Mouse (Mus musculus) kidney, adult 18-20 months (tissue): ENCODE data around the gene Tmem8b.
A peak's percentile ranks its signal among the peaks of the same experiment; 100 is the strongest.

ENCODE experiments used
- DNase-seq: peaks from one replicate; pipeline ENCODE4 v3.0.0; 2021

Tmem8b gene

GRCm38 (mm10) chr4:43668782-43669427, at the start of gene Tmem8b, which contains the start of gene Fam221b:
Tmem8b (plus strand) TSS chr4:43668971.
Fam221b (minus strand) TSS chr4:43669145.
- DNase-seq: peak; percentile 92

DNA sequence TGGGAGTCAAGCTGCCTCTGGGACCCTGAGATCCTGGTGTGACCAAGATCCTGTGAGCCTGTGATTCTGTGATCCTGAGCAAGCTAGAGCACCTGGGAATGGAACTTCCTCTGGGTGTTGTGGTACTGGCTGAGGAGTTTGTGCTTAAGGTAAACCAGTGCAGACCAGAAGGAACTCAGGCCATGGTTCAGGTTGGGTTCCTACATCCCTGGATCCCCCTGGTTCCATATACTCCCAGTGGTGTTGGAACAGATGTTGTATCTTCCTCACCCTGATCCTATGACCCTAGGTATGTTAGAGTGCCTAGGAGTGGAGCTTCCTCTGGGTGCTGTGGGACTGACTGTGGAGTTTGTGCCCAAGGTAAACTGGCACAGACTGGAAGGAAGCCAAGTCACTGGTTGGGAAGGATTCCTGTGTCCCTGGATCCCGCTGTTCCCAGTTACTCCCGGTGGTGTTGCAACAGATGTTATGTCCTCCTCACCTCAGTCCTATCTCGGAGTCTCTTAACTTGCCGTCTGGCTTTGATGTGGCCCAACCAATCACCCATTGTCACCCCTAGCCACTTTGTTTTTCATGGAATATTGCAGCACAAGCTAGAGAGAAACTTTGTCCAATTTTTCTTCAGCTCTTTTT, 48.5 kb upstream of the Tmem8b start:
- no peak for DNase-seq

DNA sequence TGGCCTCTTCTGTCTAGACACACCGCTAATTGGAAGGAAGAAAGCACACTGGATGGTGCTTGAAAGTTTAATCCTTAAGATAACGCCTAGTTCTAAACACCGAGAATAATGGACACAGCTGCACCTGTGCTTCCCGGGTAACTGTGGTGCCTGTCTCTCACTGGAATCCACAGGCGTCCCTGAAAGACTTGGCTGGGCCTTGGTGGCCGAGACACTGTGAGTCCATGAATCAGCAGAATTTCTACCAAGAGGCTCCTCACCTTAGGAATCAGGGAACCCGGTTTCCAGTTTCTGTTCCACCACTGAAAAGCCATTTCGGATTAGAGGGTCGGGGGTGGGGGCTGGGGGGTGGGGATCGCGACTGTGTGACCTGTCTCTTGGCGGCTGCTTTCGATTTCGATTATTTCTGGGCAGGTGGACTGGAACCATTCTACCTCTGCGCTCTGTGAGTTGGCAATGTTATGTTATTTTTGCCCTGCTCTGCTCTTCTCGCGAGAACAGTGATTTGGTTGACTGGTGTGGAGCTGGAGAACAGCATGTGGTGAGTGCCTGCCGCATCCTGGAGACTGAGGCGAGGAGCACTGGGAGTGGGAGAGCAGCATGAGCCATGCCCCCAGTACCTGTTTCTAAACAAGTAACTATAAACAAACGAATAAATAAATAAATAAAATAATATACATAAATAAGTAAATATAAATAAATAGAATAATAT, 39.5 kb upstream of the Tmem8b start:
- DNase-seq: no peak

- peak; percentile 84 for DNase-seq
These were observed 38.7 kb upstream of the Tmem8b start for GRCm38 (mm10) chr4:43630030-43630581.

- peak; percentile 25 for DNase-seq
These were observed 38.1 kb upstream of the Tmem8b start for GRCm38 (mm10) chr4:43630671-43631045.

DNA sequence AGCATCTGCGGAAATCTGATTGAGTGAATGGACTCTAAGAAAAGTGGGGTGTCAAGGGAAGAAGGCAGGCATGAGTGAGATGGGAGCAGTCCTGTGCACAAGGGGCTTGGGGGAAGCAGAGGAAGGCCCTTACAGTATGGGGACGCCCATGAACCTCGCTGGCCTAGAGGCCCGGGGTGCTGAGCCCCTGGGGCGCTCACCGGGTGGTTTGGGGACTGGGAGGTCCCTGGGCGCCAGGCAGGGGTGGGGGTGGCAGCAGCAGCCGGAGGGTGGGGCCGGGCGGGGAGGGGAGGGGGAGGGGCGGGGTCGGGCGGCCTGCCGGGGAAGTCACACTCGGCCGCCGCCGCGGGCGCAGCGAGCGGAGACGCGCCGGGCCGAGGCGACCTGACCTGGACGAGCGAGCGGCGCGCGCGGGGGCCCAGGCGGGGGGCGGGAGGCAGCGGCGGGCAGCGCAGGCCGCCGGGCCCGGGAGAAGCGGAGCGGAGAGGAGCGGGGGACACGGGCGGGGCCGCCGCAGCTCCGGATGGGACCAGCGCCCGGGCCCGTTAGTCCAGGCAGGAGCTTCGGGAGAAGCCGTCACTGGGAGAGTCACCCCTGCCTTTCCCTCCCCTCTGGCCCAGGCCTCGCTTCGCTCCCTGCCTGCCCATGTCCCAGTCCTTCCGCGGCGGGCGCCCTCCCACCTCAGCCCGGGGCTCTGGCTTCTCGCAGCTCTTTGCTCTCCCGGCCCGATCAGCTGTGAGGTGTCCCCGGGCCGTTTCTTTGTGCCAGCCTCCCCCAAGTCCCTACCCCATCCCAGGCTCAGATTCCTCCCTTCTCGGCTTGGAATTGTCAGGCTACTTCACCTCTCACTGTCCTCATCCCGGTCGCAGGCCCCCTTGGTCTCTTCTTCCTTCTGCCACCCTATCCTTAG, 37.5 kb upstream of the Tmem8b start, which contains the start of gene Npr2:
Gene Npr2 (plus strand): TSS at position 890 of the 910 bp plus-strand sequence.
- DNase-seq: peak; percentile 66

GRCm38 (mm10) chr4:43631956-43632920, 36.5 kb upstream of the Tmem8b start:
- peak; percentile 39 for DNase-seq

GRCm38 (mm10) chr4:43633296-43633695, 35.5 kb upstream of the Tmem8b start:
- no peak for DNase-seq

- no peak for DNase-seq
These were observed 35.0 kb upstream of the Tmem8b start for GRCm38 (mm10) chr4:43633736-43634135.

DNA sequence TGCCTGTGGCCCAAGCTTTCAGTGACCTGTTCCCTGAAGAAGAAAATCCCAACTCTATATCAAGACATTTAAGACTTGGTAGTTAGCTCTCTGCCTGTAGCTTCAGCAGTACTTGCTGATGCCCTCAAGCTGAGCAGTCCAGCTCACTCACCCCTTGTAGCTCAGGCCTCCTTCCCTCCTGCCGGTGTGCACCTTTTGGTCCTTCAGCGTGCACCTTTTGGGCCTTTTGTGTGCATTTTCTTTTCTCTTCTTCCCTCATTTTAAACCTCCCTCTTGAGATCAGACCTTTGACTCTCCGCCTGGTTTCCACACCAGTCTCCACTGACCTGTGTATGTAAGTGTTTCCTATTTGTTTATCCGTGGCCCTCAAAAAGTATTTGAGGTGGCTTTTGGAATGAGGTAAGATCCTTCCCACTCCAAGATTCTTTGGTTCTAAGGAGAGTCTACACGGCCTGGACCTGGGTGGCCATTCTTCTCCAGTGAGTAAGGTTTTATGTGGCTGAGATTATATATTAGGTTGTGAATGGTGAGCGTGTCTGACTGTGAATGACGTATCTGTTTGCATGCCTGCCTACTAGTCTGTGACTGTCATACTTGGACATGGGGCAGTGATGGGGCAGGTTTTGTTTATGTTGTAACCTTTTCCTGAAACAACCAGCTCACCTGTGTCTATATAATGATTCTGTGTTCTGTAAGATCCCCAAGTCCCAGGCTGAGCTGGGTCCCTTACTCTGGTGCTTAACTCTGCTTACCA, 34.0 kb upstream of the Tmem8b start:
- DNase-seq: no peak

GRCm38 (mm10) chr4:43636751-43637150, 32.0 kb upstream of the Tmem8b start:
- no peak for DNase-seq

DNA sequence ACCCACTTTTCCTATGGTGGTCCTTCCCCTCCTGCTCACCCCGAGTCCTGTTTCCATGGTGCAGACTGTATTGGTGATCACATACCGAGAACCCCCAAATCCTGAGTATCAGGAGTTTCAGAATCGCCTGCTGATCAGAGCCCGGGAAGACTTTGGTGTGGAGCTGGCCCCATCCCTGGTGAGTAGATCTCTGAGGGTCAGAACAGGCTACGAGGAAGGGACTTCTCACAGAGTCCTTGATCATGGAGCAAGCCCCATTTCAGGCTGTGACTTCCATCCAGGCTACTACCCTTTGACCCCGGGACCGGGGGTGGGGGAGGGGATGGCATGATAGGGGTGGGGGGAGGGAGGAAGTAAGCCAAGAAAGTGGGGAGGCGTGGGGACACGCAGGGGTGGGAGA, 28.7 kb upstream of the Tmem8b start:
- DNase-seq: no peak

DNA sequence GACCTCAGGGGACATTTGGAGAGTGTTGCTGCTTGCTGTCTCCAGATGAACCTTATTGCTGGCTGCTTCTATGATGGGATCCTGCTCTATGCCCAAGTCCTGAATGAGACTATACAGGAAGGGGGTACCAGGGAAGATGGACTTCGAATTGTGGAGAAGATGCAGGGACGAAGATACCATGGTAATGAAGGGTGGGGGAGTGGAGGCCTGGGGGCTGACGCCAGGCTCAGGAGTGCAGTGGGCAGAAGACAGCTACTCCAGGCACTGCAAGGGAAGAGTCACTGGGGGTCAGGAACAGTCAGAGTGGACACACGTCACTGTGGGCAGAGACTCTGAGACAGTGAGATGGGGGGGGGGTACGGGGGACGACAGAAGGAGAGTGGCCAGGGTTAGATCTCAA, 28.3 kb upstream of the Tmem8b start:
- no peak for DNase-seq

GRCm38 (mm10) chr4:43649783-43650182, 19.0 kb upstream of the Tmem8b start:
- no peak for DNase-seq

DNA sequence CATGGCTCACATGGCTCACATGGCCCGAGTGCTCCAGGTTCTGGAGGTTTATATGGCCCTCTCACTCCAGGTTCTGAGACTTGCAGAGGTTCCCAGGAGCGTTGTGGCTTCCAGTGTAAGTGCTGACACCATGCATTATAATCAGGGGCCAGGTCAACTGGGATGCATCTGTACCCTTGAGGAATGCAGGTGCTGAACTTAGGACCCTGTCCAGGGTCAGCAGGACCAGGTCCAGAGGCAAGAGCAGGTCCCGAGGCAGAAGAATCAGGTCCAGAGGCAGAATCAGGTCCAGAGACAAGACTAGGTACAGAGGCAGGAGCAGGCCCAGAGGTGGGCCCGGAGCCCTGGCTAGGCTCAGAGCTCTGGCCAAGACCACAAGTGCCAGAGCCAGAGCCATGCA, 16.0 kb upstream of the Tmem8b start:
- DNase-seq: peak; percentile 63

GRCm38 (mm10) chr4:43653161-43654015, 15.4 kb upstream of the Tmem8b start, which contains the start of gene Spag8:
Spag8 (minus strand) TSS chr4:43653594.
- DNase-seq: peak; percentile 24

- peak; percentile 69 for DNase-seq
These were observed 13.0 kb upstream of the Tmem8b start for GRCm38 (mm10) chr4:43655656-43656338.

DNA sequence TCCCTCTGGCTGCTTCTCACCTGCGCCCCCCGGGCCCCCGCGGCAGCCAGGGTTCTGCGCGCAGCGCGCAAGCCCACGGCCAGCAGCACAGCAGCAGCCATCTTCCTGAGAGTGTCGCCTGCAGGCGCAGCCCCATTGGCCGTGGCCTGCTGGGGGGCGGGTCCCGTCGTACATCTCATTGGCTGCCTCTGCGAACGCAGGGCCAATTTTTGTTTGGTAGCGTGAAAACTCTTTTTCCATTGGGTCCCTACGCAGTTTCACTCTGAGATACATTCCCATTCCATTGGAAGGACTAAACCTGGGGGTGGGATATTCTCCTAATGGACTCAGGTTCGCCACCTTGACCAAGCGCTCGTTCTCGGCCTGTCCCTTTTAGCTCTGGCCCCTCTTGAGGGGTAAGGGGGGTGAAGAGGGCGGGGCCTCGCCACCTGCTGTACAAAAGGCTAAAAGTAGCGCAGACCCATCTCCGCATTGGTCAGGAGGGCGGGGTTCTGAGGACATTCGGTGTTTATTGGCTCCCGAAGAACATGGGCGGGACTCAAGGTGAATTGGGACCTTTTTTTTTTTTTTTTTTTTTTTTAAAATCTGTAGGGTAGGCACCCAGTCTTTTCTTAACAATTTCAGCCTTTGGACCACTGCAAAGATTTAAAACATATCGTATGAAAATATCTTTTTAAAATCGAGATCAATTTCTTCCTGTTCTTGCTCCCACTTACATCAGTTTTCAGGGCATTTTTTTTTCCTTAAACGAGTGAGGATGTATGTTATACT, 12.2 kb upstream of the Tmem8b start, which contains the start of gene Hint2:
Gene Hint2 (minus strand): TSS at position 128 of the 771 bp plus-strand sequence.
- DNase-seq: peak; percentile 96
